Mouse (Mus musculus) midbrain, postnatal 0 days (tissue): ENCODE measurements around the gene Helq. TPM values are rescaled to one million over a fixed set of nuclear protein-coding genes. Genes with fewer than 3 reads are reported as not detected.

Experiments
- ATAC-seq: fragments of 200-750 bp; cut with Nextera tagmentation; 2 replicates; pipeline ENCODE4 v1.8.0; 2017; ENCODE audit warnings: moderate number of reproducible peaks, mild to moderate bottlenecking, moderate TSS enrichment, moderate library complexity; ENCODE audit not compliant: low FRiP score
- DNase-seq: peaks from one replicate; pipeline ENCODE4 v3.0.0-alpha.2; 2015; ENCODE audit warnings: low spot score
- H3K27ac ChIP-seq: fragments of 300-500 bp; sonication (generic); 2 replicates; pipeline ENCODE4 v1.5.1; 2014; ENCODE audit warnings: low read depth, mild to moderate bottlenecking, low read length, mixed read lengths
- H3K27me3 ChIP-seq: fragments of 300-500 bp; sonication (generic); 2 replicates; pipeline ENCODE4 v1.6.1; 2014; ENCODE audit warnings: low read length, control low read depth, mixed read lengths; ENCODE audit not compliant: insufficient read depth
- H3K36me3 ChIP-seq: fragments of 300-500 bp; sonication (generic); 2 replicates; pipeline ENCODE4 v1.6.1; 2014; ENCODE audit warnings: low read length, control low read depth, mixed read lengths; ENCODE audit not compliant: insufficient read depth
- H3K4me1 ChIP-seq: fragments of 300-500 bp; sonication (generic); 2 replicates; pipeline ENCODE4 v1.6.1; 2014; ENCODE audit warnings: mild to moderate bottlenecking, control low read depth, antibody characterized with exemption, low read length, mixed read lengths; ENCODE audit not compliant: insufficient read depth
- H3K4me2 ChIP-seq: fragments of 300-500 bp; sonication (generic); 2 replicates; pipeline ENCODE4 v1.6.1; 2014; ENCODE audit warnings: low read depth, mild to moderate bottlenecking, low read length, mixed read lengths; ENCODE audit not compliant: poor library complexity, severe bottlenecking
- H3K4me3 ChIP-seq: fragments of 300-500 bp; sonication (generic); 2 replicates; pipeline ENCODE4 v1.5.1; 2014; ENCODE audit warnings: low read depth, mild to moderate bottlenecking, low read length, moderate library complexity
- H3K9ac ChIP-seq: fragments of 300-500 bp; sonication (generic); replicated peaks from 2 replicates; pipeline ENCODE4 v1.6.1; 2014; ENCODE audit warnings: mild to moderate bottlenecking, low read length, moderate library complexity, mixed read lengths; ENCODE audit not compliant: poor library complexity, severe bottlenecking
- H3K9me3 ChIP-seq: fragments of 300-500 bp; sonication (generic); 2 replicates; pipeline ENCODE4 v1.6.1; 2016; ENCODE audit warnings: low read length, control low read depth
- CTCF ChIP-seq: IDR thresholded peaks from 2 replicates; pipeline ENCODE4 v1.5.1; 2016; ENCODE audit warnings: antibody characterized with exemption, mild to moderate bottlenecking
- WGBS: fragments of 180-500 bp; shearing (Covaris S2); extraction: QIAGEN DNeasy Blood & Tissue Kit; methylation state at CpG from one replicate; pipeline ENCODE4 v1.1.7; 2014; 5-methylcytosine and 5-hydroxymethylcytosine counted together
- polyA plus RNA-seq: library from polyadenylated mRNA; unstranded; fragments of >200 nt; fragmentation: Nextera tagmentation; extraction: Ambion mirVana; gene quantifications from 2 replicates; pipeline ENCODE4 v1.2.1, GENCODE M21; 2015
- total RNA-seq: library from RNA; depleted of rRNA; stranded (reverse); fragments of >200 nt; gene quantifications from 2 replicates; pipeline ENCODE4 v1.2.3, GENCODE M21; 2014; rRNA removed

The Helq gene
- total and polyA plus RNA-seq, 2 experiments from 2014 or later, result 13.3 to 39.4 TPM

DNA sequence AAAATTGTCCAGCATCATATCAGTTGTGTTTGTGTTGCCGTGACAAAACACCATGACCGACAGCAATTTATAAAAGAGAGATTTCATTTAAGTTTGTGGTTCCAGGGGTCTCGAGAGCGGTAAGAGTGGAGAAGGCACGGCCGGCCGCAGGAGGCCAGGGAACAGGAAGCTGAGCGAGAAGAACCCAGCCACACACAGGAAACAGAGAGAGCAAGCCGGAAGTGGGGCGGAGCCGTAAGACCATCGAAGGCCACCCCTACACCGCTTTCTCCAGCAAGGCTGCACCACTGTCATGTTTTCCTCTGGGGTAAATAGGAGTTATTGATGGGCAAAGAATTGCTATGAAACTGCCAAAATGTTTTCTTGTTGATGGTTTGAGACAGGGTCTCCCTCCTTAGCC lies 69.6 kb downstream of the Helq start:
- ATAC-seq, result no peak
- no peak overlapping the region for H3K4me3 ChIP-seq
- no peaks in the 10 kb centered on the region for H3K36me3 ChIP-seq
- no peak overlapping the region for H3K4me2 ChIP-seq
- H3K27ac ChIP-seq, result no peak overlapping the region
- no peak for DNase-seq
- H3K9ac ChIP-seq, result no peak overlapping the region
- no peaks in the 10 kb centered on the region for H3K27me3 ChIP-seq
- TF ChIP-seq CTCF, result no peak
- 89% methylated on average over 13 of the region's 13 CpGs for WGBS
- H3K4me1 ChIP-seq, result no peaks in the 10 kb centered on the region
- H3K9me3 ChIP-seq, result 0 out of 2 replicates have a peak, but pooled peaks cover 3% of the 10 kb centered on the region

DNA sequence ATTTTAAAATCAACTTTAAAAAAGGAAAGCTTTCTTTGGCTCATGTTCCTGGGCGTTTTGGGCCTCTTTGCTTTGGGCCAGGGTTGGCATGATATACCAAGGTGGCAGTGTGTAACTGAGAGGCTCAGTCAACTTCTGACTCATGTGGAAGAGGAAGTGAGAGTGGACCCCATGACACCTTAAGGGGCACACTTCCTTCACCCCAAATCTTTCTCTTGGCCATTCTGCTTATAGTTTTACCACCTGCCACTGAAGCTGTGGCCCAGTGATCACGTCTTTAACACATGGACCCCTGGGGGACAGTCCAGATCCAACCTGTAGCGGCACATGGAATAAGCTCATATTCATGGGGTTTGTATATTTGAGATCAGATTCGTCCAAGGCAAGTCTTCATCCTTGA lies 72.4 kb downstream of the Helq start:
- H3K27ac ChIP-seq, result no peak overlapping the region
- no peak for TF ChIP-seq CTCF
- 0 out of 2 replicates have a peak, but pooled peaks cover 4% of the 10 kb centered on the region for H3K9me3 ChIP-seq
- H3K4me3 ChIP-seq, result no peak overlapping the region
- 82% methylated on average over 4 of the region's 4 CpGs for WGBS
- H3K4me1 ChIP-seq, result no peaks in the 10 kb centered on the region
- no peaks in the 10 kb centered on the region for H3K36me3 ChIP-seq
- H3K27me3 ChIP-seq, result no peaks in the 10 kb centered on the region
- DNase-seq (no peak), ATAC-seq (no peak)
- H3K4me2 ChIP-seq, result no peak overlapping the region
- no peak overlapping the region for H3K9ac ChIP-seq

DNA sequence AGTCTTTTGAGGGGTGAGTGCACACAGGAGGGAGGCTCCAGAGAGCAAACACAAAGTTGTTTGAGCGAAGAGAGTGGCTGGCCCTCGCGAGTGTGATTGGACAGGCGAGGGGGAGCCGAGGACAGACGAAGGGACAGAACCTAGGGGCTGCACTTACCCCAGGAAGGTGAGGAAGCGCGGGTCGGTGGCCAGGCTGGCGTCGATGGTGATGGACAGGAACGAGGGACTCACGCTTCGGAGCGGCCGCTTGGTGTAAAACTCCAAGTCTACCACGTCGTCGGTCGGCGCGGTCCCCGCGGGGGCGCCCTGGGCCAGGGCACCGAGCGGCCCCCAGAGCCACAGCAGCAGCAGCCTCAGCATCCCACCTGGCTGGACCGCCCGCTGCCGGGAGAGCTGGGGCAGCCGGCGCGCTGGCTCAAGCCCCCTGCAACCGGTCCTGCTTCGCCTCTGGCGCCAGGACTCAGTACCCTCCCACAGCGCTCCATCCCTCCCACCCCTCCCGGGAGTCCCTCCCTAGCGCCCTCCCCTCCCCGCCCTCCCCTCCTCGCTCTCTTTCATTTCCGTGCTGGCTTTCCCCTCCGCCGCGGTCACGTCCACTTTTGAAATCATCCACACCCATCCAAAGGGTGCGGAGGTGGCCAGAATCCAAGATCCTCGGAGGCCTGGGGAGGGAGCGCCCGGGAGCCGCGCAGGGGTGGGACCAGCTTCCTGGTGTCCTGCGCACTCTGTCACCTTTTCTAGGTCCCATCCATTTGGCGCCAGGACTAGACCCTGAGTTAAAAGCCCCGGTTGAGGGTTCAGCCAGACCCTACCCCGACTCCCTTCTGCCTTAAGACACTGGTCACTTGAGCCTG lies 78.9 kb downstream of the Helq start, which contains the start of gene Hpse:
Gene Hpse, minus strand, starts transcription at position 482 of the 854 bp plus-strand sequence.
- peak within 1 kb of the TSS; percentile 94 for H3K4me2 ChIP-seq
- H3K9me3 ChIP-seq, result 0 out of 2 replicates have a peak, but pooled peaks cover 4% of the 10 kb centered on the region
- no peaks in the 10 kb centered on the region for H3K4me1 ChIP-seq
- peak within 1 kb of the TSS; percentile 45 for H3K4me3 ChIP-seq
- ATAC-seq (peak; percentile 65; the same call in 1 of the 2 replicates), DNase-seq (peak; percentile 6)
- WGBS, result under 1% methylated on average over 41 of the region's 56 CpGs
- H3K27ac ChIP-seq, result no peak within 1 kb of the TSS
- no peaks in the 10 kb centered on the region; the same call in 1 of the 2 replicates for H3K27me3 ChIP-seq
- H3K36me3 ChIP-seq, result no peaks in the 10 kb centered on the region
- TF ChIP-seq CTCF, result no peak
- H3K9ac ChIP-seq, result peak within 1 kb of the TSS; percentile 46

DNA sequence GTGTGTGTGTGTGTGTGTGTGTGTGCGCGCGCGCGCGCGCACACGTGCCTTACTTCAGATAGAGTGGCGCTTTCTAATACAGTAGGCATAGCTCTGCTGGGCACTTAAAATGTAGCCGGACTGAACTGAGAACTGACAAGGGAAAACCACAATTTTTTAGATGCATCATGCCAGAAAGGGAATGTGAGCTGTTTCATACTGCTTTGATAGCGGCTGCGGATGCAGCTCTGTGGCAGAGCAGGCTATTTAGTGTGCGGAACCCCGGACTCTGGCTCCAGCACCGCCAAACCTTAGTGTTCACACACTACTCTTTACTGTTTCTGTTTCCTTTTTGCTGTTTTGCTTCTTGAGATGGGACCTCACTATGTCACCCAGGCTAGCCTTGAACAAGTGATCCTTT lies 81.6 kb downstream of the Helq start:
- no peak for TF ChIP-seq CTCF
- H3K27ac ChIP-seq, result no peak overlapping the region
- H3K4me2 ChIP-seq, result no peak overlapping the region
- DNase-seq, result no peak
- 94% methylated on average over 15 of the region's 15 CpGs for WGBS
- H3K4me3 ChIP-seq, result no peak overlapping the region
- no peaks in the 10 kb centered on the region for H3K36me3 ChIP-seq
- H3K4me1 ChIP-seq, result no peaks in the 10 kb centered on the region
- no peak for ATAC-seq
- no peaks in the 10 kb centered on the region; the same call in 1 of the 2 replicates for H3K27me3 ChIP-seq
- no peaks in the 10 kb centered on the region for H3K9me3 ChIP-seq
- H3K9ac ChIP-seq, result no peak overlapping the region

Other genes starting within 250 kb of the Helq start
- 3.4 and 3.7 TPM in 2 replicates for gene Plac8, start 226.4 kb downstream of the Helq start, total RNA-seq
- gene Plac8, start 226.4 kb downstream of the Helq start, polyA plus RNA-seq, result 1.3 and 1.7 TPM in 2 replicates
- 96.0 and 143 TPM in 2 replicates for gene Coq2, start 123.5 kb downstream of the Helq start, total RNA-seq
- 68.2 and 69.4 TPM in 2 replicates for gene Coq2, start 123.5 kb downstream of the Helq start, polyA plus RNA-seq
- gene Hpse, start 78.9 kb downstream of the Helq start, total RNA-seq, result 0.28 and 3.2 TPM in 2 replicates
- gene Hpse, start 78.9 kb downstream of the Helq start, polyA plus RNA-seq, result 0.39 and 0.44 TPM in 2 replicates
- gene Mrps18c, start within 50 bp of the Helq start, total RNA-seq, result 37.1 and 74.5 TPM in 2 replicates
- gene Mrps18c, start within 50 bp of the Helq start, polyA plus RNA-seq, result 169 and 180 TPM in 2 replicates
- 7.3 and 10.8 TPM in 2 replicates for gene Abraxas1, start 22.4 kb upstream of the Helq start, total RNA-seq
- 6.4 and 8.7 TPM in 2 replicates for gene Abraxas1, start 22.4 kb upstream of the Helq start, polyA plus RNA-seq
- gene Gpat3, start 47.1 kb upstream of the Helq start, total RNA-seq, result 1.1 and 2.0 TPM in 2 replicates
- 0.83 and 0.91 TPM in 2 replicates for gene Gpat3, start 47.1 kb upstream of the Helq start, polyA plus RNA-seq